ENCODE assay signal across 9 mouse cellular contexts in genomic region chr15:98166963-98167644, GRCm38 (mm10). TPM values are rescaled to one million over a fixed set of nuclear protein-coding genes. Genes with fewer than 3 reads are reported as not detected.
DNase-seq lines count a peak whose midpoint lies in the region; ATAC-seq and TF ChIP-seq lines count a peak whose summit lies in the region.
"Had no signal": no experiment of that assay in that cellular context is flagged by ENCODE, and none has a peak within 500 bp of the region (broad histone marks: within the 10 kb centered on the region; RNA-seq: fewer than 3 reads in every experiment).

TSS of gene Ccdc184 (plus strand) at chr15:98167158.

- no peak for DNase-seq in kidney, adult 2 months
- no peak for DNase-seq in kidney, adult 18-20 months
- DNase-seq in brain, adult 2 months (ENCODE audit: low read depth, low spot score) = peak; percentile 75
- DNase-seq in forebrain, postnatal 0 days = peak; percentile 69
- no peak for DNase-seq in limb, embryonic 11.5 days (ENCODE audit: low spot score)
- no peak for DNase-seq in adipocyte (ENCODE audit: low spot score)
- DNase-seq in kidney, postnatal 4 days = no peak

- WGBS in kidney, adult 2 months = 3% methylated on average over 18 of the region's 18 CpGs
- under 1% methylated on average over 18 of the region's 18 CpGs for WGBS in forebrain, postnatal 0 days
- WGBS in limb, embryonic 11.5 days = 4% methylated on average over 17 of the region's 18 CpGs

- H3K9me3 ChIP-seq in forebrain, postnatal 0 days (ENCODE audit: low read length) = no peaks in the 10 kb centered on the region
- no peaks in the 10 kb centered on the region for H3K9me3 ChIP-seq in limb, embryonic 11.5 days (ENCODE audit: control insufficient read depth, low read length)

- no peak for TF ChIP-seq CTCF in kidney, adult 2 months (conservative IDR thresholded peaks at IDR 0.05; ENCODE audit: insufficient read depth, insufficient read length, low read depth, low read length)
- no peak for TF ChIP-seq CTCF in forebrain, postnatal 0 days (IDR thresholded peaks at IDR 0.05; ENCODE audit: low read depth)

- peak within 1 kb of the TSS; percentile 80 for H3K9ac ChIP-seq in forebrain, postnatal 0 days
- peak within 1 kb of the TSS; percentile 43 for H3K9ac ChIP-seq in limb, embryonic 11.5 days (ENCODE audit: low read length)

- 0 out of 2 replicates have a peak, but pooled peaks cover 4% of the 10 kb centered on the region for H3K27me3 ChIP-seq in kidney, adult 2 months (replicated peaks; ENCODE audit: control insufficient read depth, insufficient read depth, low read length)
- no peaks in the 10 kb centered on the region; the same call in 1 of the 2 replicates for H3K27me3 ChIP-seq in forebrain, postnatal 0 days (ENCODE audit: insufficient read depth, low read length)
- H3K27me3 ChIP-seq in limb, embryonic 11.5 days (ENCODE audit: control insufficient read depth, insufficient read depth, low read length) = peaks cover 36% of the 10 kb centered on the region

- H3K4me3 ChIP-seq in kidney, adult 2 months (ENCODE audit: insufficient read depth, low read depth, low read length) = peak within 1 kb of the TSS; percentile 30; the same call in 1 of the 2 replicates
- peak within 1 kb of the TSS; percentile 74 for H3K4me3 ChIP-seq in forebrain, postnatal 0 days (ENCODE audit: low read depth, low read length)
- peak within 1 kb of the TSS; percentile 48 for H3K4me3 ChIP-seq in limb, embryonic 11.5 days (ENCODE audit: low read depth, low read length)

- peak within 1 kb of the TSS; percentile 84 for H3K4me2 ChIP-seq in forebrain, postnatal 0 days (ENCODE audit: low read depth)
- peak within 1 kb of the TSS; percentile 94 for H3K4me2 ChIP-seq in limb, embryonic 11.5 days (ENCODE audit: low read depth, severe bottlenecking)

- peak; percentile 66 for ATAC-seq in forebrain, postnatal 0 days
- ATAC-seq in limb, embryonic 11.5 days (ENCODE audit: insufficient number of reproducible peaks, low FRiP score, low TSS enrichment, low read depth) = no peak; the same call in 1 of the 2 replicates
- ATAC-seq in granulocyte monocyte progenitor cell, adult 5-6 weeks (replicated peaks; ENCODE audit: poor library complexity, severe bottlenecking) = no peak

- H3K36me3 ChIP-seq in kidney, adult 2 months (ENCODE audit: control insufficient read depth, insufficient read depth, low read length) = no peaks in the 10 kb centered on the region
- no peaks in the 10 kb centered on the region for H3K36me3 ChIP-seq in forebrain, postnatal 0 days (ENCODE audit: insufficient read depth)
- H3K36me3 ChIP-seq in limb, embryonic 11.5 days (ENCODE audit: control insufficient read depth, insufficient read depth, low read length) = no peaks in the 10 kb centered on the region

- H3K4me1 ChIP-seq in kidney, adult 2 months (ENCODE audit: control insufficient read depth, insufficient read depth, low read length) = no peaks in the 10 kb centered on the region
- peaks cover 11% of the 10 kb centered on the region; the same call in 1 of the 2 replicates for H3K4me1 ChIP-seq in forebrain, postnatal 0 days (ENCODE audit: insufficient read depth)
- peaks cover 10% of the 10 kb centered on the region; the same call in 1 of the 2 replicates for H3K4me1 ChIP-seq in limb, embryonic 11.5 days (ENCODE audit: control insufficient read depth, insufficient read depth, low read length)

- no peak within 1 kb of the TSS for H3K27ac ChIP-seq in kidney, adult 2 months (ENCODE audit: insufficient read depth, low read depth, low read length)
- peak within 1 kb of the TSS; percentile 92 for H3K27ac ChIP-seq in forebrain, postnatal 0 days (ENCODE audit: low read depth, low read length)
- no peak within 1 kb of the TSS for H3K27ac ChIP-seq in limb, embryonic 11.5 days (replicated peaks; ENCODE audit: low read depth, low read length)
- H3K27ac ChIP-seq: macrophage had no signal

- TF ChIP-seq POLR2A in kidney, adult 2 months (IDR thresholded peaks at IDR 0.05; ENCODE audit: low read depth, low read length) = no peak

RNA-seq across cellular contexts. Expression of gene Ccdc184, which starts in this region (rescaled TPM):
- polyA plus RNA-seq in kidney, adult 2 months (2012; rRNA removed) = 0.19 and 0.45 TPM in 2 replicates
- total RNA-seq in forebrain, postnatal 0 days (2014; rRNA removed) = 50.7 and 66.0 TPM in 2 replicates
- polyA plus RNA-seq in forebrain, postnatal 0 days (2015; fragmentation: Nextera tagmentation; extraction: Ambion mirVana) = 56.3 and 68.9 TPM in 2 replicates
- polyA plus RNA-seq in limb, embryonic 11.5 days (2014; fragmentation: Nextera tagmentation; extraction: Ambion mirVana) = 0.40 and 0.70 TPM in 2 replicates
- total RNA-seq in granulocyte monocyte progenitor cell, adult 5-6 weeks (2014; fragmentation: Nextera tagmentation) = not detected in 2 replicates
- not detected in 2 replicates for total RNA-seq in granulocyte monocyte progenitor cell, adult 5-6 weeks (2017)
- polyA plus RNA-seq: macrophage had no signal

Comparison
In these comparisons a context has a peak if more than half of its experiments do, and no peak if none do; other contexts are left out.
1. RNA of gene Ccdc184 (total RNA-seq): 50.7 to 66.0 TPM in forebrain, postnatal 0 days; not detected in granulocyte monocyte progenitor cell, adult 5-6 weeks; every median in the first group is over 10 times any median in the second.
2. RNA of gene Ccdc184 (polyA plus RNA-seq): 56.3 to 68.9 TPM in forebrain, postnatal 0 days; 0.40 to 0.70 TPM in limb, embryonic 11.5 days and 0.19 to 0.45 TPM in kidney, adult 2 months; every median in the first group is over 10 times any median in the second.
3. DNase-seq: peak in brain, adult 2 months (single experiment) and forebrain, postnatal 0 days (single experiment); none in kidney, adult 2 months (single experiment), kidney, adult 18-20 months (single experiment), limb, embryonic 11.5 days (single experiment), adipocyte (single experiment) and kidney, postnatal 4 days (0 of 2).
4. Peak in every context shown above with its lines, with median percentiles within 50 percentile points of each other: H3K4me3 ChIP-seq.